Mouse (Mus musculus): ENCODE results near the gene Stx17.

Stx17 gene

GRCm38 (mm10) chr4:48124773-48125469, at the start of gene Stx17:
Gene Stx17 (plus strand): TSS chr4:48124915.
- peak; percentile 63 for DNase-seq (ENCODE audit: low spot score)

GRCm38 (mm10) chr4:48076693-48077471, 47.8 kb upstream of the Stx17 start:
- DNase-seq (ENCODE audit: low spot score) = no peak

DNA sequence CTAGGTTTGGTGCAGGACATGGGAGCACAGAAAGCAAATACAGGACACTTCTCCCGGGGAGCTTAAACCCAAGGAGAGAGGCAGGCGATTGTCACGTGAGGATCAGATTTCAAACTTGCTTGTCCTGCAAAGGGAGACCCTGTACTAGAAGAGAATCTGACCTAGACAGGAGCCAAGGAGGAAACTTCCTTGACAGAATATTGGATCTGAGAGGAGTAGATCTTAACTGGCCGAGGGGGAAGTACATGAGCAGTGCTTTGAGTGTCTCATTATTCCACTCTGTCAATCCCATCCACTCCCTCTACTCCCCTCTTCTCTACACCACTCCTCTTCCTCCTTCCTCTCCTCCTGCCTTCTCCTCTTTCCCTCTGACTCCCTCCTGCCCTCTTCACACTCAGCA, 46.5 kb upstream of the Stx17 start:
- no peak for DNase-seq (ENCODE audit: low spot score)

DNA sequence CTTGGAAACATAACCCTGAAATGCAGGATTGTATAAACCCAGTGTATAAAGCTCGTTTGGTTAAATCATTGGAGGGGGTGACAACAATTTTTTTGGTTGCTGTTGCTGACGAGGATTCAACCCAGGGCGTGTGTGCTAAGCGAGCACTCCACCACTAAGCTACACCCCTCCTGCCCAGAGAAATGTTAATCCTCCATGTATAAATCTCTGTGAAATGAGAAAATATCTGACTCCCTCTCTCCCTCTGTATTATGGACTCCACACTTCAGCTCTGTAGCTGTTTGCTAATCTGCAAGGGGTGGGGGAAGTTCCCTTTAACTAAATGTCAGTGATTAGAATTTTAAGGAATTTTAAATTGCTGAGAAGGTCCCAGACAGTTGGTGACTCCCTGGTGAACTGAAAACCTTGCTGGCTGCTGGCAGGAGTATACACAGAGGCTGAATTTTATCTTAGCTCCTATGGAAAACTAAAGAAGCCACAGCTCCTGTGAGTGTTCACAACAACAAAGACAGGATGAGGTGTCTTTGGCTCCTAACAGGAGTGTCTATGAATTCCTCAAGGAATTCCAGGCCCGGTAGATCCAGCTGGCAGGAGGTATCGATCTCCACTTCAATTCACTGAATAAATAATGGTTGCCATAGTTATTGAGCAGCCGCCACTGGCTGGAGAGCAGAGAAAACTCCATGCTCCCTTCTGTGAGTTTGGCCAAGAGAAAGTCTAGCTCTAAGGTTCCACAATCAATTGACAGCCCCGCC, 45.3 kb upstream of the Stx17 start:
- no peak for DNase-seq (ENCODE audit: low spot score)

DNA sequence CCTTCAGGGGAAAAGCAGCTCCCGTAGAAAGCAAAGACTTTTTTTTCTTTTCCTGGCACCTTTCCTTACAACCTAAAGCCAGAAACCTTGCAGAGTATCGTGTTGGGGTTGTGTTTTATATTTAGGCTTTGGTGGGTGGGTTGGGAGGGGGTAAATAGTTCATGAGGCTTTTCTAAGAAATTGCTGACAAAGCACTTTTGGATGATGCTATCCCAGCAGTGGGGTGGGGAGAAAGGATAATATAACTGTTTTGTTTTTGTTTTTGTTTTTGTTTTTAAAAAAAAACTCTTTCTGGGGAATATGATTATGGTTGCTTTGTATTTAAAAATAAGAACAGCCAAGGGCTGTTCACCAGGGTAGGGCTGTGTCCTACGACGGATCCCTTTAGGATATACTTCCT, 41.3 kb upstream of the Stx17 start:
- no peak for DNase-seq (ENCODE audit: low spot score)

- no peak for DNase-seq (ENCODE audit: low spot score)
These were observed 38.1 kb upstream of the Stx17 start for GRCm38 (mm10) chr4:48086609-48087008.

- DNase-seq (ENCODE audit: low spot score) = no peak
These were observed 37.2 kb upstream of the Stx17 start for GRCm38 (mm10) chr4:48087497-48087896.

GRCm38 (mm10) chr4:48093221-48093620, 31.5 kb upstream of the Stx17 start:
- DNase-seq (ENCODE audit: low spot score) = no peak

- no peak for DNase-seq (ENCODE audit: low spot score)
These were observed 24.5 kb upstream of the Stx17 start for GRCm38 (mm10) chr4:48100217-48100616.

GRCm38 (mm10) chr4:48101981-48102380, 22.7 kb upstream of the Stx17 start:
- no peak for DNase-seq (ENCODE audit: low spot score)

DNA sequence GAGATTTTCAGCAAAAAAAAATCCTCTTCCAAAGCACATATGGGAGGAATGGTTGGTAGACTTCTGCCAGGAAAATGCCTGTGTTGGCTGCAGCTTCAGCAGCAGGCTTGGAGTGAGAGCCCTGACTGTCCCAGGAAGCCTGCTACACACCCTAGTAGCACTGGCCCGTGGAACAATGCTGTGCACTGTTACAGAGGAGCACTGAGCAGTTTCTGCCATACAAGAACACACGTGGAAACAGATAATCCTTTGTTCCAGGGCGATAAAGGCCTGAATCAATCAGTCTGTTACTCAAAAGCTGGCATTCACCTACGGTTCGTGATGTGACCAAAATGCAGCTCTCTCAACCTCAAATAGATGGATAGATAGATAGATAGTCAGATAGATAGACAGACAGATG, 19.3 kb upstream of the Stx17 start:
- no peak for DNase-seq (ENCODE audit: low spot score)

- no peak for DNase-seq (ENCODE audit: low spot score)
These were observed 17.6 kb upstream of the Stx17 start for GRCm38 (mm10) chr4:48107086-48107485.

- DNase-seq (ENCODE audit: low spot score) = no peak
These were observed 16.1 kb upstream of the Stx17 start for GRCm38 (mm10) chr4:48108591-48108990.

GRCm38 (mm10) chr4:48110331-48110730, 14.4 kb upstream of the Stx17 start:
- DNase-seq (ENCODE audit: low spot score) = no peak

GRCm38 (mm10) chr4:48116191-48116590, 8.5 kb upstream of the Stx17 start:
- no peak for DNase-seq (ENCODE audit: low spot score)

GRCm38 (mm10) chr4:48124416-48124772, 321 bp upstream of the Stx17 start:
- no peak for DNase-seq (ENCODE audit: low spot score)

- DNase-seq (ENCODE audit: low spot score) = no peak
These were observed 5.6 kb downstream of the Stx17 start for GRCm38 (mm10) chr4:48130314-48130713.

DNA sequence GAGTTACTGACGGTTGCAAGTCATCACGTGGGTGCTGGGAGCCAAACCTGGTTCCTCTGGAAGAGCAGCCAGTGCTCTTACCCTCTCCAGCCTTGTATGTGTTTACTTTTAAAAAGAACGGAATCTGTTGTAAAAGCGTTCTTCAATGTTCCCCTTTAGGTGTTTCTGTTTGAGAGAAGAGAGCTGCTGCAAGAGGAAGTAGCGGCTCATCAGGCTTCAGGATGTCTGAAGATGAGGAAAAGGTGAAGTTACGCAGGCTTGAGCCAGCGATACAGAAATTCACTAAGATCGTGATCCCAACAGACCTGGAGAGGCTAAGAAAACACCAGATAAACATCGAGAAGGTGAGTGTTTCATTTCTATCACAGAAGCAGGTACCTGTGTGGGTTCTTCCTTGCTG, 6.9 kb downstream of the Stx17 start:
- no peak for DNase-seq (ENCODE audit: low spot score)

GRCm38 (mm10) chr4:48132721-48133120, 8.0 kb downstream of the Stx17 start:
- no peak for DNase-seq (ENCODE audit: low spot score)

DNA sequence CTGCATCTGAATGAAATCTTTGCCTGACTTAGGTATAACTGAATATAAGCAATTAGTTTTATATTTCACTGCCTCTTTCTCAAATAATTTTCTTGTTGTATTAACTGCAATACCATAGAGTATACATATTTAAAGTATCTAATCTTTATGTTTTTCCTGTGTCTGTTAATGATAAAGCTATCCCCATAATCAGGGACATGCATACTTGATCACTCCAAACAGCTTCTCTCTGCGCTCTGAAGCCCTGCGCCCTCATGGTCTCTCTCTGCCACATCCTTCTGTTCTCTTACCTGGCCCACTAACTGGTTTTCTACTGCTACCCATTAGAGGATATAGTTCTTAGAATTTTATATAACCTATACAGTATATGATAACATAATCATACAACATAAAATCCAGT, 24.8 kb downstream of the Stx17 start:
- DNase-seq (ENCODE audit: low spot score) = no peak

DNA sequence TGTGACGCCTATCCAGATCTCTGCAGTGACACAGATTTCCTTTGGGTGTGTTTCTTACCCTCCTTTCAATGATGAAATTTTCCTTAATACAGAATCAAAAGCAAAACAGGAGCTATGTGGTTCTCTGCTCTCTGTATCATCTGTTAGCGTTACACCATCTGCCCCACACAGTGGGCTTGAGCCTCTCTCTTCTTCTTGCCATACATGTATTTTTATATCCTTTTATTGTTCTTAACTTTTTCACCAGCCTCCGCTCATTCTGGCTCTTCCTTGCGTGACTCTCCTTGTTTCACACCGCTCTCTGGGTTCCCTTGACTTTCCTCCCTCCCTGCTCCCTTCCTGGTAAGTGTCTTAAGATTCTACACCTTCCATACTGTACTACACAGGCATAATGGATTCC, 28.5 kb downstream of the Stx17 start:
- DNase-seq (ENCODE audit: low spot score) = peak; percentile 7

GRCm38 (mm10) chr4:48155864-48156263, 31.1 kb downstream of the Stx17 start:
- DNase-seq (ENCODE audit: low spot score) = no peak

- no peak for DNase-seq (ENCODE audit: low spot score)
These were observed 35.7 kb downstream of the Stx17 start for GRCm38 (mm10) chr4:48160386-48160785.

Data from layer of hippocampus, adult 9-10 months (tissue).